Mouse (Mus musculus) megakaryocyte, adult 5-6 weeks (primary cell): Measurements from ENCODE around the gene Tmed8. TPM values are rescaled to one million over a fixed set of nuclear protein-coding genes. Genes with fewer than 3 reads are reported as not detected.
A peak's percentile ranks its signal among the peaks of the same experiment; 100 is the strongest.
"Not testable (repeated sequence)": the region's sequence is repeated elsewhere in the genome, so short reads cannot be mapped to it uniquely, and the experiment has no call there.

Experiments used
- ATAC-seq: 2 replicates; pipeline ENCODE4 v1.8.0; 2016; ENCODE audit warnings: mild to moderate bottlenecking, inconsistent platforms; ENCODE audit not compliant: poor library complexity, severe bottlenecking
- total RNA-seq, 2 experiments: library from RNA; stranded (forward) in 1 of 2; stranded (reverse) in 1 of 2; fragments of 153-499, 151-499 nt in 1 of 2; fragments of 221-1000, 200-1000 nt in 1 of 2; gene quantifications; 2 replicates each; pipeline versions ENCODE4 v1.2.3 to v1.2.4; 2015 to 2017

The Tmed8 gene
- total RNA-seq, 2 experiments from 2014 or later, result 7.9 to 8.7 TPM

DNA sequence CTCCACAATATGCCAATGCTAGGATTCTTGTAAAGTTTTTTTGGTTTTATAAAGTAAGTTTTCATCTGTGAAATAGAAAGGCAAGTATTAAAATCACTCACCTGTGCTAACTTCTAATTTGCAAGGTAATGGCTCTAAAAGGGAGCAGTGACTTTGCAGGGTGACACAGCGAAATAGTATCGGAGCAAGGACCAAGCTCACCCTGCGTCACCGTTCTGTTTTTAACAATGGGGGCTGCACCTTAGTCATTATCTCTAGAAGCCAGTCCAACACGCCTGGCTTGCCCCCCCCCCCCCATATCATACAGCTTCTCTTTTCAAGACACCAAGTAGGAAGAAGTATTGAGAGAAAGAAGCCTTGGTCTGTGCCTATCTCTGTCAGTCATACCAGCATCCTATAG, 39.4 kb downstream of the Tmed8 start:
- no peak for ATAC-seq

- no peak for ATAC-seq
Measured at GRCm38 (mm10) chr12:87160310-87160709, 39.9 kb downstream of the Tmed8 start.

DNA sequence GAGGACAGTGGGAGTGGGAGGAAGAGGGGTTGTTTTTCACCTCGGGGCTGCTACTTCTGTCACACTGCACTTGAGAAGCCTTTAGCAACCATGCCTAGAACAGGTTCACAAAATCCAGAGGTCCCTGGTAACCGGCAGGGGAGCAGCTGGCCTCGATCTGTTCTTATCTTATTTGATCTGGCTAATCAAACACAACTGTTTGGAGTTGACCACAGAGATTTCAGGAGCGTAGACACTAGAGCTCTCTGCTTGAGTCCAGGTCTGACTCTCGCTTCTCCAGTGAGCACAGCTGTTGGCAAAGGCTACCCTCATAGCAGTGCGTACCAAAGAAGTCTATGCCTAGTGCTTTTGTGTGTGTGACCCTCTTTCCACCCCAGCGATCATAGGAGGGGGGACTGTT, 42.2 kb downstream of the Tmed8 start:
- ATAC-seq, result no peak

- no peak for ATAC-seq
Measured at GRCm38 (mm10) chr12:87157361-87157760, 42.9 kb downstream of the Tmed8 start.

DNA sequence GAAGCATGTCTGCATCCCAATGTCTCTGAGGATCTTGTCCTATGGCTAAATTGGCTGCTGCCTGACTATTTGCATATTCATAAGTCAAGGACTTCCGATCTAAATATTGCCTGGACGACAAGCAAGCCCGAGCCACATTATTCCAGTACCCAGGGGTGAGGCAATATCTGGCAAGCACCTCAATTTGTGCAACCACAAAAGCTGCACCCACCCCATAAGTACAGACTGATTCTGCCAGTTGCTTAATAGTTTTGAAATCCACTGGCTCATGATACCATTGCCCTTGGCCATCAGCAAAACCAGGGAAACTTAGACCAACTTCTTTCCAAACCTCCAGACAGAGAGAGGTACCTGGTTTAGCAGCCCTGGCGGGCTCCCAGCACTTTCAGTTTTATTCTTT, 45.8 kb downstream of the Tmed8 start:
- ATAC-seq, result not testable (repeated sequence)

DNA sequence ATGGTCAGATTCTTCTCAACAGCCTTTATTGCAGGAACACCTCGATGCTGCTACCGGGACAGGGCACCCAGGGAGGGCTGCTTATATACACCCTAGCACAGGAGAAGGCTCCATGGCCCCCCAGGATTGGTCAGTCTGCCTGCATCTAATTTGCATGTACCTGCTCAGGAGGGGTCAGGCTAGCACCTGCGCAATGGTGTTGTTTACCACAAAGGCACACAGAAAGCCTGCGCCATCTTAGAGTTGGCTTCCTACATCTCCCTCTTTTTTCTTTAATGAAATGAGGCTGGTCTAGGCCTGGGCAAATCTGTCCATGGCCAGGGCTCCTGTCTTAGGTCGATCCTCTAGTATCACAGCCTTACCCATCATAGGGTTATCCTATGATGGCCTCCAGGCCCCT, 50.8 kb downstream of the Tmed8 start:
- no peak for ATAC-seq

GRCm38 (mm10) chr12:87148136-87148535, 52.1 kb downstream of the Tmed8 start:
- ATAC-seq, result peak; percentile 3; the same call in 1 of the 2 replicates

- ATAC-seq, result peak; percentile 93
Measured at GRCm38 (mm10) chr12:87147395-87148089, 52.7 kb downstream of the Tmed8 start, which contains the start of gene Pomt2. Pomt2 (minus strand) TSS chr12:87147968.

DNA sequence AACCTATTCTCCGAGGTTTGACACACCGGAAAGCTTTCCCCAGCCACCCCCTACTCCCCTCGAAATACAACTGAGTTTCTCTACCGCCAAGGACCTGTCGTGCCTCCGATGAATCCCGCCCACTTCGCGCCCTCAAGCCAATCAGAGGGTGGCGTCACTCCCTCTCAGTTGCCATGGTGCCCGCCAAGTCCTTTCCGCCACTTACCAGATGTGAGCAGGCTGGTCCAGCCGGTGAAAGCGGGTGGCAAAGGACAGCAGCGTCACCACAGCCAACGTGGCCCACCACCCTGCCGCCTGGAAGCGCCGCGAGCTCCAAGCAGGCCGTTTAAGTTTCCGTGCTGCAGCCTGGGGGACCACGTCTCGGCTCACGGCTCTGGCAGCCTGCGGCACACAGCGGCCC, 53.3 kb downstream of the Tmed8 start, which contains the start of gene Gstz1:
Gene Gstz1, plus strand, starts transcription at position 200 of the 400 bp plus-strand sequence.
- peak; percentile 81 for ATAC-seq

DNA sequence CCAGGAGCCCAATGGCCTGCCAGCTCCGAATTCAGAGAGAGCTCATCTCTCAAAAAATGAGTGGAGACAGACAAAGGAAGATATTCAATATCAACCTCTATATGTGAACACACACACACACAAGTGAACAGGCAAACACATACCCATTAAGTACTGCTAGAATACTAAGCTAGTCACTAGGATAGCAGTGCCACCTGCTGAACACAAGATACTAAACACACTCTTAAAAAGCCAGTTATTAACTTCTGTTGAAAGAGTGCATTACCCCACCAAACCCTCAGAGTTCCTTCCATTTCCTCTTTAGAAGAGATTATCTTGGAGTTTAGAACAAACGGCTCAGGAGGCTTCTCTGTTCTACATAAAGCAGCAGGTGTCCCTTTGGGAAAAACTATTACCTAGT, 58.1 kb downstream of the Tmed8 start:
- no peak for ATAC-seq

GRCm38 (mm10) chr12:87138768-87139167, 61.5 kb downstream of the Tmed8 start:
- no peak for ATAC-seq

DNA sequence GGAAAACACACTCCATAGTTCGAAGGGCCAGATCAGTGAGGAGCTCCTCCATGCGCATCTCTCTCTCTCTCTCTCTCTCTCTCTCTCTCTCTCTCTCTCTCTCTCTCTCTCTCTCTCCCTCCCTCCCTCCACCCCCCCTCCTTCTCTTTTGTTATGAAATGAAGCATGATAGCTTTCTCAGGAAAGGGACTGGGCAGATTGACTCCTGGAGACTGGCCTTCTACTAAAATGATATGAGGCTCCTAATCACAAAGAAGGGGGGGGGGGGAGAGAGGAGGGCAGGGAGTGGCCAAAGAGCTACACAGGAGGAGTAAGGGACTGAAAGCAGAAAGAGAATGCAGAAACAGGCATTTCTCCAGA, 61.9 kb downstream of the Tmed8 start:
- ATAC-seq, result no peak

DNA sequence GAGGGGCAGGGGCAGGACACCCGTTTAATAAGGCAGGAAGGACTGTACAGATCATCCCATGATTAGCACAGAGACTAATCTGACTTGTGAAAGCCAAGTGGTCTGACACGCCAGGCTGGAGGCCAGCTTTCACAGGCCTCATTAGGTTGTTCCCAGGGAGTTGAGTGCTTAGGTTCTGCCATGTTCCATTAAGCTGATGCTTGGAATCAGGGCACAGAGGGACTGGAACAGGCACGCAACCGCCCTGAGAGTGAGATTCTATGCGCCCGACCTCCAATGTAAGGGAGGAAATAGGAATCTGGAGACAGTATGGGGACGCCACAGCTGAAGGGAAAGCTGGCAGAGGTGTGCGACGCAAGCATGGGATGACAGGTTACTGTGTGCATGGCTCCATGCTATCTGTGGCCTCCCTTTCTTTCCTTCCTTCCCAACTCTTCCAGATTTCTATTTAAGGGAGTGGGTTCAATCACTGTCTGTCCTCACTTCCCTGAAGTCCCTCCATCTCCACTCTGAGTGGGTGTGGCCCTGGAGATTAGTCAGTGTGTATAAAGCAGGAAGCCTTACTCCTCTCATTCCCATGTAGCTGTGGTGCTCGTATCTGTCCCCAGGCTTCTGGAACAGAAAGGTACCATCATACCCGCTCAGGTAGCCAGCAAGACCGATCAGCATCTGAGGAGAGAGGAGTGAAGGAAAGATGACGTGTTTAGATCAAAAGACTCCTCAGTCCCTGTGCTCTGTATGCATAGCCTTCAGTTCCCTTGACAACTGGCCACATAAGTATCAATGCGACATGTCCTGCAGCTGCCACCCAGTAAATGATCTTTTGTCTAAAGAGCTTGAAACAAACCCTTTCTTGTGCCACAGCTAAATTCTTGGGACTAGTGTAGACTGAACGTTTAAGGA, 62.6 kb downstream of the Tmed8 start:
- no peak for ATAC-seq

GRCm38 (mm10) chr12:87132784-87133183, 67.5 kb downstream of the Tmed8 start:
- no peak for ATAC-seq

GRCm38 (mm10) chr12:87132210-87132609, 68.0 kb downstream of the Tmed8 start:
- ATAC-seq, result no peak

GRCm38 (mm10) chr12:87131619-87132018, 68.6 kb downstream of the Tmed8 start:
- ATAC-seq, result 0 out of 2 replicates have a peak, but pooled peaks have one; percentile 60

DNA sequence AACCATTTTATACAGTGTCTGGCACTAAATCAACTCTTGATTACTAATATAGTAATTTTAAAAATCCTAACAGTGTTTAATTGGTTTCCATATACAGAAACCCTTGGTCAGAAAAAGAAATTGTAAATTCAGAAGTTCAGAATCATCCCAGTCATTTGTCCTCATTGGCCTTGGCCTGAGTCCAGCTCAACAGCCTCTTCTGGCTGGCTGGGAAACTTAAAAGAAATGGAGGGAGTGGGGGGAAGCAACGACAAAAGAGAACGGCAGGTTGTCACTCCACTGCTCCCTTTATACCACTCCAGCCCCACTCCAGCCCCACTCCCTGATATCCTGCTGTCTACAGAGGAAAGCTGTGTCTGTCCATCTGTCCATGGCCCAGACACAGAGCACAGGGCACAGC, 69.1 kb downstream of the Tmed8 start:
- ATAC-seq, result no peak

DNA sequence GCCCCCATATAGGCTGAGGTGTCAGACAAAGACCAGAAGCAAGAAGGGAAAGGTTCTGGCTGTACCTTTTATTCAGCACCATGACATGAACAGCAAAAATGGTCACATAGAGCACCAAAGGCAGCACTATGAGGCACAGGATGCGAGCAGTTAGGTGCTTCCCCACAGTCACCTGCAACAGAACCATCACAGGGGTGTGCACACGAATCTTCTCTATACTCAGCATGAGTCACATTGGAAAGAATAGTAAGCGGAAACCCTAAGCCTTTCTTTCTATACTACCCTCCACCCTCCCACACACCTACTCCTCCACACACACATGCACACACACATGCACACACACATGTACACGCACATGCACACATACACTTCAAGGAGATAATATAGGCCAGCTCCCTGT, 70.0 kb downstream of the Tmed8 start:
- no peak for ATAC-seq

DNA sequence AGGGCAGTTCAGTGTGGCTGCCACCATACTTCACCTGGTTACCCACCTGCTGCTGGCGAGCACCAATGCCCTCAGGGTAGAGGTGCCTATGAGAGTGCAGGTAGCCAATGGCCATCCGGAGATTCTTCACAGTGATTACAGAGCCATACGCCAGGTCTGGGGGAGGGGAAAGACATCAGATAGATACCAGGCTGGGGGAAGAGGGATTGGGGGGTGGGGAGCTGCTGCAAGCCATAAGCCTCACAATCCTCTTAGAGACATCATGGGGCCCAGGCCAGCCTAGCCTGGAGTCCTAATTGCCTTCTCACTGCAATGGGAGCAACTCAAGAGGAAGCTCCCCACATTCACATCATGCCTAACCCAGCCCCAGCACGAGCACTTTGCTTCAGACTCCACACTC, 73.0 kb downstream of the Tmed8 start:
- ATAC-seq, result no peak

GRCm38 (mm10) chr12:87121918-87122589, 78.2 kb downstream of the Tmed8 start:
- ATAC-seq, result no peak
